ENCODE assay signal across 1 mouse cellular context in genomic region chr15:103011928-103012486, GRCm38 (mm10).
TF ChIP-seq lines count a peak whose summit lies in the region.

No protein-coding gene starts in this region.

TF ChIP-seq in MEL, 35 proteins besides CTCF, POLR2A, EP300 and RAD21:
- TF ChIP-seq SIN3A (IDR thresholded peaks at IDR 0.05; ENCODE audit: low read length) (no peak), UBTF (IDR thresholded peaks at IDR 0.05; ENCODE audit: borderline replicate concordance, insufficient read depth, low read depth, low read length) (0 out of 2 replicates have a peak, but pooled peaks have one; percentile 65), ELF1 (IDR thresholded peaks at IDR 0.05; ENCODE audit: low read depth, low read length) (peak; percentile 68), ZKSCAN1 (IDR thresholded peaks at IDR 0.05; ENCODE audit: low read depth, low read length) (no peak), NELFE (IDR thresholded peaks at IDR 0.05; ENCODE audit: low read depth, low read length) (peak; percentile 55; the same call in 1 of the 2 replicates), TCF12 (IDR thresholded peaks at IDR 0.05; ENCODE audit: low read depth, low read length) (peak; percentile 32; the same call in 1 of the 2 replicates), POLR2AphosphoS2 (IDR thresholded peaks at IDR 0.05; ENCODE audit: low read length) (peak; percentile 41; the same call in 1 of the 2 replicates), ZMIZ1 (IDR thresholded peaks at IDR 0.05; ENCODE audit: low read depth, low read length) (0 out of 2 replicates have a peak, but pooled peaks have one; percentile 18), TBP (IDR thresholded peaks at IDR 0.05; ENCODE audit: low read depth, low read length) (no peak)
